Mouse (Mus musculus): ENCODE measurements at regions not wholly inside any gene's neighbourhood (a gene's known extent, or its start where the extent isn't known, plus 50 kb on each side); places are given as distances from the start of the nearest gene placed in this dataset.

GRCm38 (mm10) chr7:36352761-36353160 is 345.2 kb upstream of the Tshz3 start:
- no peak for DNase-seq (ENCODE audit: extremely low spot score in 1 of 2, low spot score in 1 of 2)

- DNase-seq (ENCODE audit: extremely low spot score in 1 of 2, low spot score in 1 of 2) = no peak
Measured at GRCm38 (mm10) chr7:36350616-36351015, 347.3 kb upstream of the Tshz3 start.

GRCm38 (mm10) chr7:36348195-36348594 is 349.7 kb upstream of the Tshz3 start:
- DNase-seq (ENCODE audit: extremely low spot score in 1 of 2, low spot score in 1 of 2) = no peak

GRCm38 (mm10) chr7:36334857-36335256 is 363.1 kb upstream of the Tshz3 start:
- DNase-seq (ENCODE audit: extremely low spot score in 1 of 2, low spot score in 1 of 2) = no peak

GRCm38 (mm10) chr7:36334091-36334490 is 363.8 kb upstream of the Tshz3 start:
- no peak for DNase-seq (ENCODE audit: extremely low spot score in 1 of 2, low spot score in 1 of 2)

GRCm38 (mm10) chr7:36332633-36333032 is 365.3 kb upstream of the Tshz3 start:
- DNase-seq (ENCODE audit: extremely low spot score in 1 of 2, low spot score in 1 of 2) = peak in 1 of 2 experiments; percentile 8

- DNase-seq (ENCODE audit: extremely low spot score in 1 of 2, low spot score in 1 of 2) = no peak
Measured at GRCm38 (mm10) chr7:36328141-36328540, 369.8 kb upstream of the Tshz3 start.

GRCm38 (mm10) chr7:36324035-36324434 is 373.9 kb upstream of the Tshz3 start:
- no peak for DNase-seq (ENCODE audit: extremely low spot score in 1 of 2, low spot score in 1 of 2)

GRCm38 (mm10) chr7:36322181-36322580 is 375.7 kb upstream of the Tshz3 start:
- DNase-seq (ENCODE audit: extremely low spot score in 1 of 2, low spot score in 1 of 2) = no peak

- DNase-seq (ENCODE audit: extremely low spot score in 1 of 2, low spot score in 1 of 2) = no peak
Measured at GRCm38 (mm10) chr7:36317466-36318212, 380.3 kb upstream of the Tshz3 start.

GRCm38 (mm10) chr7:36313751-36314150 is 384.2 kb upstream of the Tshz3 start:
- DNase-seq (ENCODE audit: extremely low spot score in 1 of 2, low spot score in 1 of 2) = no peak

GRCm38 (mm10) chr7:36309761-36310605 is 387.9 kb upstream of the Tshz3 start:
- DNase-seq (ENCODE audit: extremely low spot score in 1 of 2, low spot score in 1 of 2) = no peak

GRCm38 (mm10) chr7:36308726-36309125 is 389.2 kb upstream of the Tshz3 start:
- DNase-seq (ENCODE audit: extremely low spot score in 1 of 2, low spot score in 1 of 2) = no peak

- DNase-seq (ENCODE audit: extremely low spot score in 1 of 2, low spot score in 1 of 2) = no peak
Measured at GRCm38 (mm10) chr7:36308106-36308620, 389.8 kb upstream of the Tshz3 start.

GRCm38 (mm10) chr7:36277275-36277674 is 420.6 kb upstream of the Tshz3 start:
- no peak for DNase-seq (ENCODE audit: extremely low spot score in 1 of 2, low spot score in 1 of 2)

GRCm38 (mm10) chr7:36268966-36269365 is 429.0 kb upstream of the Tshz3 start:
- DNase-seq (ENCODE audit: extremely low spot score in 1 of 2, low spot score in 1 of 2) = no peak

- DNase-seq (ENCODE audit: extremely low spot score in 1 of 2, low spot score in 1 of 2) = no peak
Measured at GRCm38 (mm10) chr7:36265163-36265823, 432.6 kb upstream of the Tshz3 start.

- no peak for DNase-seq (ENCODE audit: extremely low spot score in 1 of 2, low spot score in 1 of 2)
Measured at GRCm38 (mm10) chr7:36262124-36262710, 435.7 kb upstream of the Tshz3 start.

- DNase-seq (ENCODE audit: extremely low spot score in 1 of 2, low spot score in 1 of 2) = no peak
Measured at GRCm38 (mm10) chr7:36257102-36257501, 440.8 kb upstream of the Tshz3 start.

GRCm38 (mm10) chr7:36247356-36247755 is 444.6 kb upstream of the Zfp507 start:
- no peak for DNase-seq (ENCODE audit: extremely low spot score in 1 of 2, low spot score in 1 of 2)
